Mouse (Mus musculus) common myeloid progenitor, adult 5-6 weeks (primary cell): ENCODE measurements around the gene Gm5936. TPM values are rescaled to one million over a fixed set of nuclear protein-coding genes. Genes with fewer than 3 reads are reported as not detected.
A peak's percentile ranks its signal among the peaks of the same experiment; 100 is the strongest.
"Not testable (repeated sequence)": the region's sequence is repeated elsewhere in the genome, so short reads cannot be mapped to it uniquely, and the experiment has no call there.

Experiments used
- ATAC-seq: replicated peaks from 2 replicates; pipeline ENCODE4 v1.8.0; 2016; ENCODE audit warnings: low read depth, mild to moderate bottlenecking, moderate TSS enrichment, inconsistent platforms; ENCODE audit not compliant: poor library complexity, severe bottlenecking
- total RNA-seq: library from RNA; stranded (forward); fragments of 200-1000, 187-1606 nt; gene quantifications from 2 replicates; pipeline ENCODE4 v1.2.3, GENCODE M21; 2017

Gm5936 gene
- not detected in 2 replicates for total RNA-seq

- ATAC-seq, result peak; percentile 89
Measured at GRCm38 (mm10) chrX:74836842-74837522, at the start of gene Gm5936. TSS of gene Gm5936 (plus strand) at chrX:74837196.

- ATAC-seq, result not testable (repeated sequence)
Measured at GRCm38 (mm10) chrX:74856104-74856503, 19.1 kb downstream of the Gm5936 start.

GRCm38 (mm10) chrX:74880123-74880522 is 43.1 kb downstream of the Gm5936 start:
- not testable (repeated sequence) for ATAC-seq

Other genes starting within 250 kb of the Gm5936 start
- gene Olfr1325, start 244.5 kb upstream of the Gm5936 start, total RNA-seq, result not detected in 2 replicates
- not detected in 2 replicates for gene Gm5640, start 191.6 kb upstream of the Gm5936 start, total RNA-seq
- not detected in 2 replicates for gene Gm6890, start 96.3 kb upstream of the Gm5936 start, total RNA-seq
- 1.8 and 2.4 TPM in 2 replicates for gene Gab3, start 248.3 kb downstream of the Gm5936 start, total RNA-seq